Mouse (Mus musculus) c-Kit-negative CD71-positive TER-119-positive erythroid progenitor cells, embryonic 14.5 days (primary cell): Measurements from ENCODE around the gene Pgls.

Experiments
- DNase-seq: peaks from one replicate; pipeline ENCODE4 v3.0.0-alpha.2; 2013; ENCODE audit warnings: low read depth, low spot score

Pgls gene

DNA sequence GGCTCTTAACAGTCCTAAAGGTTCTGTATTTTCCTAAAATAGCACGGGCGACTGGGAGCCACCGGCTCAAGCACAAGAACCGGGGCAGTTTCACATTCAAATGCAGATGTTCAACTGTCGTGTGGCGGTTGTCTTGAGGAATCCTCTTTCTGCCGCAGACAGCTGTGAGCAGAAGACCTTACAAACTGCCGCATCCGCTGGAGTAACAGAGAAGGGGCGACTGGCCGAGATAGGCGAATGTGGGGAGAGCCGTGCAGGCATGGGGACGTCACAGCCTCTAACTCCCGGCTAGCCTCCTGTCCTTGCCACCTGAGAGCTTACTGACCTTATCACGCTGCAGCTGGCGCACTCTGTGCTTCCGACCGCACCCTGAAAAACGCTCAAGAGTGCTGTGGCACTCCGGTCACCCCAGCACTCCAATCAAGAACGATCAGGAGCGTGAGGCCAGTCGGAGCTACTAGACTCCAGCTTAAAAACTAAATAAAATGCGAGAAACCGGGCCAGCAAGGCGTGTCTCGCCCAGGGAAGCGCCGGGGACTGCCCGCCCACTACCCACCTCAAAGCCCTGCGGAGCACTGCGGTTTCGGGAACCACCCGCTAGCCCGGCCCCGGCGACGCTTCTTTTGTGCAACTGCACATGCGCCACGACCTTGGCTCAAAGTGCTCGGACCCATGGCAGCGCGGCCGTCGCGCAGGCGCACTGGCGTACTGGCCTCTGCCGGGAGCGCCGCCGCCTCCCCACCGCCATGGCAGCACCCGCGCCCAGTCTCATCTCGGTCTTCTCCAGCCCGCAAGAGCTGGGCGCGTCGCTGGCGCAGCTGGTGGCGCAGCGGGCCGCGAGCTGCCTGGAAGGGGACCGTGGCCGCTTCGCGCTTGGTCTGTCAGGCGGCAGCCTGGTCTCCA lies at the start of gene Pgls:
Gene Pgls, plus strand, starts transcription at position 706 of the 903 bp plus-strand sequence.
- DNase-seq: peak; percentile 71

DNA sequence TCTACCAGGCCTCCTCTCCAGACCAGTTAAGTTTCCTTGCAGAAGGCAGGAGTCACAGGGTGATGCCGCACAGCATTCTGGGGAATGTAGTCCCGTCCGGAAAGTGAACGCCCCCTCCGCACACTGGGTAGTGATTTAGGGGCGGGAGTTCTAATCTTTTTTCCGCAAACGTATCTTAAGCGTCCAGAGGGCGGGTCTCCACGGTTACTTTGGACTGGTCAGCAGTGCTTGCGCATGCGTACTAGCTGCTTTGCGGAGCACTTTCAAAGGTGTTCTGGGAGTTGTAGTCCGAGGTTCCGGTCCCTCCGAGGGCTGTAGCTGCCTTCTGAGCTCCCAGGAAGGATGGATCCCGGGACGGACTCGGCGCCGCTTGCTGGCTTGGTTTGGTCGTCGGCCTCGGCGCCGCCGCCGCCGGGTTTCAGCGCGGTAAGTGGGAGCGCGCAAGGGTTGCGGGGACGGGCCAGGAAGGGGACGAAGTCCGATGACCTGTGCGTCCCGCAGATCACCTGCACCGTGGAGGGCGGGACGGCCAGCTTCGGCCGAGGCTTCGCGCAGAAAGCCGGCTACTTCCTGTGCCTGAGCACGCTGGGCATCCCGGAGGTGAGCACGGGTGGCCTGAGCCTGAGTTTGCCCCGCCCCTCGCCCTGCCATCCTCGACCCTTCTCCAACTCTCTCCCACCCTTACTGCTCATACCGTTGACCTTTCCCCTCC lies 49.2 kb upstream of the Pgls start, which contains the start of gene Mvb12a:
Gene Mvb12a, plus strand, starts transcription at position 291 of the 712 bp plus-strand sequence.
- peak; percentile 87 for DNase-seq

DNA sequence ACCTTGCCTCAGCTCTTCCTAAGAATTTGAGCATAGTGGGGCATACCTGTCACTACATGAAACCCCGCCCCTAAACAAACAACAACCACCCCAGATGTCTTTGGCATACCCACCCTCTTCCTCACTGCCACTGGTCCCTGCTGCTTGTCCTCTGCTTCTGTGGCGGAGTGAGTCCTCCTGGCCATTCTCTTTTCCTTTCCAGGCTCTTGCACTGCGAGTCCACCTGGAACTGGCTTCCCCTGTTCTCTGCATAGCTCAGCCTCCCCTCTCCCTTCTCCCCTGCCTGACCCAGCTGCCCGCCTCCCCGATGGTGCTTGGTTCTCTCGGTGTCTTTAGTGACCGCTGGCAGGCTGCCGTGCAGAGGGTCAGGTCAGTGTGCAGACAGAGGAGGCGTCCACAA lies 48.2 kb upstream of the Pgls start:
- DNase-seq: no peak

DNA sequence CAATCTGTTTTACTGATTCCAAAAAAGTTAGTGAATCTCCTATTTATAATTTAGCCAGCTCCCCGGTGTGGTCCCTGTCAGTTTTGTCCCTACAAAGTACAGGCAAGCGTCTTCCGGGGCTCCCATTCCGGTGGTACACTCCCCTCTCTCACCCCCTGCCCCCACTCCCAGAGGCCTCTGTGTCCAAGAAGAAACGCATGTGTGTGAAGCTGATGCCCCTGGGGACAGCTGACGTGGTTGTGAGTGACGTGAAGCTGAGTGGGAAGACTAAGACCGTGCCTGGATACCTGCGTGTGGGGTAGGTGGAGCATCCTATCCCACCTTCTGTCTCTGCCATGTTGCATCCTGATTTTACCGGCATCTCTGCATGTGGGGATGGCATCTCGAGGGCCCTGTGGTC lies 46.9 kb upstream of the Pgls start:
- DNase-seq: no peak

DNA sequence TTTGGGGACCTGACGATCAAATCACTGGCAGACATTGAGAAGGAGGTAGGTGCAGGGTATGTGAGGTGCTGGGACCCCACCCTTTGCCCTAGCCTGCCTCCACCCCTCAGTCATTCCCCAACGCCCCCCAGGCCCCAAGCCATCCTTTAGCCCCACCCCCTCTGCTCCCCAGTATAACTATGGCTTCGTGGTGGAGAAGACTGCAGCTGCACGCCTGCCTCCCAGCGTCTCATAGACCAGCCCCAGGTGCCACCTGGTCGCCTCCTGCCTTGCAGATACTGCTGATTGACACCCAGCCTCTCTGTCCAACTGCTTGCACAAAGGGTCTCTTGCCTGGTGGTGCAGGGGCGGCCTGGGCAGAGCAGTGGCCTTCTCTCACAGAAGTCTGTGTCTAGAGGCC lies 44.4 kb upstream of the Pgls start:
- no peak for DNase-seq

DNA sequence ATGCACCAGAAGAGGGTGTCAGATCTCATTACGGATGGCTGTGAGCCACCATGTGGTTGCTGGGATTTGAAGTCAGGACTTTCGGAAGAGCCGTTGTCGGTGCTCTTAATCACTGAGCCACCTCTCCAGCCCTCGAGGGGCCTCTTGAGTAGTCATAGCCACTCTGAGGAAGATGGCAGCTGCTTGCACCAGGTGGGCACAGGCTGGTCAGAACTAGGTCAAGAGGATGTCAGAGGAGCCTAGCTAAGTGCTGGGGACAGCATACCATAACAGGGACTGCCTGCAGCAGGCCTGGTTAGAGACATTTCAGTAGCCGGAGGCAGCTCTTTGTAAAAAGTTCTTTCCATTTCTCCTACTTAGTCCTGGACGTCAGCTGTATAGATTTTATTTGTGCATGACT lies 41.2 kb upstream of the Pgls start:
- DNase-seq: no peak

DNA sequence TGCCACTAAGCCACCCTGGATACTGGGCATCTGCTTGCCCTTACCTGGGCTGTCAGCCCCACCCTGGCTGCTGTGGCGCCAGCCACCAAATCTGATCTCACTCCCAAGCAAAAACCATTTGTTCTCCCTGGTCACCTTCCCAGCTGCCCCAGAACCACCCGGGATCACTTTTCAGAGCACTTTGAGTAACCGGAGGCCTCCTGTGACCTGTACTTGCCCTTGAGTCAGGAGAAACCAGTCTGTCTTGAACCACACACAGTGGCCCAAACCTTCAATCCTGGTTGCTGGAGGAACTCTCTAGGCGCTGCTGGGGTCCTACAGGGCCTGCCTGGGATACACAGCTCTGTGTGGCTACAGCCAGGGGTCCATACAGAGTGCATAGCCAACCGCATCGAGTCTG lies 39.2 kb upstream of the Pgls start:
- DNase-seq: no peak

DNA sequence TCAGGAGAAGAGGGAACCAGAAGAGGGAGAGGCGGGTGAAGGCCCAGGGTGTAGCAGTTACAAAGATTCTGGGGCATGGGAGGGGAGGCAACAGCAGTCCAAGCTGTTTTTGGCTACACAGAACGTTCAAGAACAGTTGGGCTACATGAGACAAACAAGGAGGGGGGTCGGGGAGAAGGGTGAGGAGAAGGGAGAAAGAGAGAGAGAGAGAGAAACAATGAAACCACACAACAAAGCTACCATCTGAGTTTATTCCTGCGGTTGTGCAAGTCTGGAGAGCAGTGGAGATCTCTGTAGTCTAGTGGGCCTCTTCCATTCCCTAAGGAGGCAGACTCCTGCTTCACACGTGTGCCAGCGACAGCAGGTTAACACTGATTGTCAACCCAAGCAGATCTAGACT lies 38.0 kb upstream of the Pgls start:
- DNase-seq: no peak

DNA sequence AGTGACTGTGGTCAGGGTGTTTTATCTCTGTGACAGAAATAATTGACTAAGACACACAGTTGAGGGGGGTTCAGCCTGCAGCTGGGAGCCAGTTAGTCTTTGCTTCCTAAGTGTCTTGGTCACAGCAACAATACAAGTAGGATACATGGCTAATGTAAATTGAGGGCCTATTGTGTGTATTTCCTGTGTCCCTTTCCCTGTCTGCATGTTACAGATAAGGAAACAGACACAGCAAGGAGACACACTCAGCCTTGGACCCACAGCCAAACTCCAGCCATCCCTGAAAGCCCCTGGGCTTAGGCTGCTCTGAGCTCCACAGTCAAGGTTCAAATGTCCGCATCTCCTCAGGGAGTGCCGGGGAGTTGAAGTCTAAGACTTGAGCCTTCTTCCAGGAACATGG lies 37.3 kb upstream of the Pgls start:
- DNase-seq: no peak

DNA sequence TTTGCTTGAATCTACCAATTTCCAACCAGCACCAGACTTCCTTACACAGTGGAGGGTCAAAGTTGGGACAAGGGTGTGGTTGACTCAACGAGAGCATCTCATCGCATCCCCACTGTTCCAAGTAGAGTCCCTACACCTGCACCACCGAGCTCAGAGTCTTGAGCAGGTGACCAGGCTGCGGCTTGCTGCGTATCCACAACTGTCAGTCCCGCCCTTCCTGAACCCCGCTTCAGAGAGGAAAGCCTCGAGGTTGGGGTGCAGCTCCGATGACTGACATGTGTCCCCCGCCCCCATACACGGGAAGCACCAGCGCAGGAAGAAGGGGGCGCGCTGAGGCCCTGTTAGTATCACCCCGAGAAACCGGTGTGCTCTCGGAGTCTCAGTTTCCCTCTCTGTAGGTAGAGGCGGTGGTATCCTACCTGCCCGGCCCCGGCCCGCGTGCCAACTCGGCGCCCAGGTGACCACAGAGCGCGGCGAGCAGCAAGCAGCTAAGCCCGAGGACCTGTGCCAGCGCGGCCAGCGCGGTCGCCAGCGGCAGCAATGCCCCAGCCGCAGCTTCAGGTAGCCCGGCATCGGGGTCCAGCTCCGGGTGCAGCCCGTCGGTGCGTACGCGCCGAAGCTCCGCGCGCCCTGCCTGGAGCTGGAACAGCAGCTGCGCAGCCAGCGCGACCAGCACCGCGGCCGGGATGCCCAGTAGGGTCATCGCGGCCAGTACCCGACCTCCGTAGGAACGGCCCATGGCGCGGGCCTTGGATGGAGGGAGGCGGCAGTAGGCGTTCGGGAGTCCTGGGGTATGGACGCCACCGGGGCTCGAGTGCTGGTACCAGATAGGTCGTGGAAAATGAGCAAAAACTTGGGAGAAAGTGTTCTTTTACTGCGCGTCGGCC lies 33.7 kb upstream of the Pgls start, which contains the start of gene Tmem221:
Gene Tmem221, minus strand, starts transcription at position 801 of the 887 bp plus-strand sequence.
- no peak for DNase-seq

DNA sequence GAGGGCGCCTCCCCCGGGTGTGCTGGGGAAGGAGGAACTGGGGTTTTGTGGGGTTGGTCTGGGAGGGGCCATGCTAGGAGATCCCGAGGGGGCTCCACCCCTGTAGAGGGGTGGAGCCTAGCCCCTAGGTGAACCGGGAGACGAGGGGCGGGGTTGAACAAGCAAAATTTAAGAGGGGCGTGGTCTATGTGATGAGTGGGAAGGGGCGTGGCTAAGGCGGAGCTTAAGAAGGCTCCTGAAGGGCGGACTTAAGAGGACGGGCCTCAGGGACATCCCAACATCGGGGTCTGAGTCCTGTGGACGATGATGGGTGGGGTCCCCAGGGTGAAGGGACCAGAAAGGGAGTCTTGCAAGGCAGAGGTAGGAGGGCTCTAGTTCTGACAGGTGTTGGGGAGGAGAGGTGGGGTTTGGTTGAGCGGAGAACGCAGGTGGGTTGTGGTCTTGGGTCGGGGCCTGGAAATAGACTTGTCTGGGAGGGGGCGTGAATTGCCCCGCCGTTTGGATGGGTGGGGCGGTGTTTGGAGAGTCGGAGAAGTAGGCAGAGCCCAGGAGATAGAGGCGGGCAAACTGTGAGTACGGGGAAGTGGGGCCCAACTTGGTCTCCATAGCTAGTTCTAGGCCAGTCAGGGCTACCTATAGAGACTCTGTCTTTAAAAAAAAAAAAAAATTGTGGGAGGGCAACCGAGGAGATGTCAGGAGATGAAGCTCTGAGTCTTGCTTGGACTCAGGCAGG lies 32.9 kb upstream of the Pgls start:
- peak; percentile 63 for DNase-seq

DNA sequence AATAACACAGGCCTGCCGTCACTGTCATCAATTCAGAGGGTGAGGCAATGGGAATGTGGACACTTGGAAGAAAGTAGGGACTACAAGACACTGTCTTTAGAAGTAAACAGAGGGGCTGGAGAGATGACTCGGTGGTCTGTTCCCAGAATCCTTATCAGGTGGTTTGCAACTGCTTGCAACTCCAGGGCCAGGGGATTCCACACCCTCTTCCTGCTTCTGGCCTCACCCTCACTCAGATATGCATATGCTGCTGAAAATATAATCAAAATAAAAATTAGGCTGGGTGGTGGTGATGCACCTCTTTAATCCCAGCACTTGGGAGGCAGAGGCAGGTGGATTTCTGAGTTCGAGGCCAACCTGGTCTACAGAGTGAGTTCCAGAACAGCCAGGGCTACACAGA lies 31.9 kb upstream of the Pgls start:
- no peak for DNase-seq

DNA sequence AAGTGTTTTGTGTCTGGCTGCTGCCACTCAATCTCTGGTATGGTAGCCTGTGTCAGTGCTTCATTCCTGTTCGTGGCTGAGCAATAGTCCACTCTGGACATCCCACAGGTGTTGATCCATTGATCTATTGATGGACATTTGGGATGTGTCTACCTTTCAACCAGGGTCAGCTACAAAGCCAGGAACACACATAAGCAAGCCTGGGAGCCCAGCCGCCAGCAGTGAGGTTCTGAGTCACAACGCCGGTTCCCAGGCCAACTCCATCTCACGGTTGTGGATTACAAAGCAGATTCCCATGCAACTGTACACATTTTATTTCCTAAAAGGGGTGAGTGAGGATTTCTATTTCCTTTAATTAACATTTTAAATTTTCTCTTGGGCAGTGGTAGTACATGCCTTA lies 31.2 kb upstream of the Pgls start:
- no peak for DNase-seq

DNA sequence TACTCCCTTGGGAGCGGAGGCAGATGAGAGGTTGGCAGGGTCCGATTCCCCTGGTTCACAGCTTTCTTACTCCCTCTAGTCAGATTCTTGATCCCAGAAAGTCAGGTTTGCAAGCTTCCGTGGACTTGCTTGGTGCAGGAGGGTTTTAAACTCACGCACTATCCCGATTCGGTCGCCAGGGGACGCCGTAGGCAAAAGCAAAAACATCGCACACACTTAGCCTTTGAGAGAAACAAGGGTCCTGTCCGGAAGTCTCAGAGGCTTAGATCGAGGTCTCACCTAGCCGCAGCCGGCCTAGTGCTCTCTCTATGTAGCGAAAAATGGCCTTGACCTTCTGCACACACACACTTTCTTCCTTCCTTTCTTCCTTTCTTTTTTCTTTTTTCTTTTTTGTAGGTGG lies 30.6 kb upstream of the Pgls start:
- no peak for DNase-seq

DNA sequence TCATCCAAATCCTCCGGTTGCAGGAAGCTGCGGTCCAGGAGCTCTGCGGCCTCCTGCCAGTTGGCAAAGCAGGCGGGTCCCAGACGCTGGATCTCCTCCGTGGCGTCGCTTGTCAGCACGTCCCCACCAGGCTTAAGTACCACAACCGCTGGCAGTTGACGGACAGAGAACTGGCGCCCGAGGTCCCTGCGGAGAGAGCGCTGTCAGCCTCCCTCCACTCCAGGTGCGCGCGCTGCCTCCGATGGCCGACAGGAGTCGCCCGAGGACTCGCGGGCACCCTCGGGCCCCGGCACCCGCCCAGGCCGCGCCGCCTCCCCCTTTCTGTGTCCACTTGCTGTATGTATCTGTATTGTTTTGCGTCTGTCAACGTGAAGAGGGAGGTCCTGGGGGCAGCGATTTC lies 29.2 kb upstream of the Pgls start:
- DNase-seq: no peak

DNA sequence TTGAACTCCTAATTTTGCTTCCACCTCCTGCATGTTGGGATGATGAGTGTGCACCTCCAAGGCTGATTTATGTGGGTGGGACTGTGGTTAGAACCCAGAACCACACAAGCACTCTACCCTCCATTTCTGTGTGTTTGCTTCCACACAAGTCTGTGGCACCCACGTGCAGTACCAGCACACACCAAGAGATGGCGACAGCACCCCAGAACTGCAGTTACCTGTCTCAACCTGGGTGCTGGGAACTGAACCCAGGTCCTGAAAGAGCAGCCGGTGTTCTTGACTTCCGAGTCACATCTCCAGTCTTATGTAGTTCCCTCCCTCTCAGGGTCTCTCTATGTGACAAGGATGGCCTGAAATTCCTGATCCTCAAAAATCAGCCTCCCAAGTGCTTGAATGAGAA lies 28.0 kb upstream of the Pgls start:
- DNase-seq: no peak

DNA sequence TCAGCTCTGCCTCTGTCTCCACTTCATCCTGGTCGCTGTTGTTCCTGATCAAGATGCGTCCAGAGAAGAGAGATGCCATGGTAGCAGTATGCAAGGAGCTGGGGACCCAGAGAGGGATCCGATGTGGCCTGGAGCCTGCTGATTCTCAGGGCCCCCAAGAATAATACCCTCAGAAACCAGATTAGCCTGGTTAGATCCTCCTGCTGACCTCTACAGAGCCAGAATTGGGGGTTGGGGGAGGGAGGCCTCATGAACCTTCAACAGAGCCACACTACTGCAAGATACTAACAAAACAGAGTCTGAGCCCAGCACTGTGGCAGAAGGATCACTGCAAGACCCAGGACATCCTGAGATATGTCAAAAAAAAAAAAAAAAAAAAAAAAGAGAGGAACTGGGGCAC lies 25.5 kb upstream of the Pgls start, which contains the start of gene Nxnl1:
Gene Nxnl1, minus strand, starts transcription at position 101 of the 400 bp plus-strand sequence.
- no peak for DNase-seq

DNA sequence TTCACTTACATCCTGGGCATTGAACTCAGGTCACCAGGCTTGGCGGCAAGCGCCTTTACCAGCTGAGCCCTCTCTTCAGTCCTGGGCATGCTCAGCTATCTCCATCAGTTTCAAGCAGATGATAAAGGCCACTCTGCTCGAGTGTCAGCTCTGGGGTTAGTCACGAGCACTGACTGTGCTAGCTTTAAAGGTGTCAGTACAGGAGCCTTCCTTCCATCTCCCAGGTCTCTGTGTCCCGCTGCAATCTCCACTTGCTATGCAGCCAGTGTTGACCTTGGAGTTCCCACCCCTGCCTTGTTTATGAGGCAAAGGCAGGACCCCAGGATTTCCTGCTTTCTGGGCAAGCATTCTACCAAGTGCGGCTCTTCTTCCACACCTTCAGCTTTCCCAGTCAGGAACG lies 24.4 kb upstream of the Pgls start:
- no peak for DNase-seq

DNA sequence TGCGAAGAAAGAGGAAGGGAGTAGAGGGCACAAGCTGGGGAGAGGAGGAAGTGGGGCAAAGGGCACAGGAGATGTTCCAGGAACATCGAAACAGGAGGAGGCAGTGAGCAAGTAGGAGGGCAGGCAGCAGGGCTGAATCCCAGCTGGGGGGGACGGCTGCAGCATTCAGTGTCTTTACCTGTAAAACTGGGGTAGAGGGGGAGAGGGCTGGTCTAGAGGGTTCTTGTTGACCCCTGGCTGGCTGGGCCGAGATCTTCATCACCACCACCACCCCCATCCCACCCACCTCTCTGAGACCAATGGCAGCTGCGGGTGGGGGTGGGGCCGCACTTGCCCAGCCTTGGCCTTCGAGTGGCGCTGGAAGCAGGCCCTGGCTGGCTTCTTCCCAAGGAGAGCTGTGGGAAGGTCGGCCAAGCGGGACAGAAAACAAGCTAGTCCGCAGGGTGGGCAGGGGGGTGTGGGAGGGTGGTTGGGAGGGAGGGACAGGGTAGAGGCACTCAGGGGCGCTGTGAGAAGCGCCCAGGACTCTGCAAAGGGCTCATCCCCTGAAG lies 23.5 kb upstream of the Pgls start, which contains the start of gene Slc27a1:
Gene Slc27a1, plus strand, starts transcription at position 496 of the 551 bp plus-strand sequence.
- no peak for DNase-seq

DNA sequence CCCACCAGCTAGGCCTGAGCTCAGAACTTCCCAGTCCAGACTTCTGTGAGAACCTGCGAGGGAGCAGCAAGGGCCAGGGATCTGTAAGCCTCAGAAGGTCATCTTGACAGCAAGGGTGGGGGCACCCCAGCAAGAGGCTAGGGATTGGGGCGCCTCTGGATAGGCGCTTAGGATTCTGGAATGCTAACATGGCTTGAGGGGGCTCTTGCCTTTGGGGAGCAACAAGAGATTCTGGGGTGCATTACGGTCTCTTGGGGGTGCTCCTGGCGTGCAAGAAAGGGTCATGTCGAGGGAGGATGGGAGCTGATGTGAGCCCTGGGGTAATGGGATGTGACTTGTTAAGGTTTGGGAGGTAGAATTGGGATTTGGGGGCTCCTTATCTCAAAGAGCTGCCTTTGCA lies 23.0 kb upstream of the Pgls start:
- no peak for DNase-seq
